Mouse (Mus musculus) spleen, adult 2 months (tissue): ENCODE results near the gene Zbtb20. TPM values are rescaled to one million over a fixed set of nuclear protein-coding genes. Genes with fewer than 3 reads are reported as not detected.

Experiments
- DNase-seq, 2 experiments: peaks; one replicate each; pipeline versions ENCODE4 v3.0.0 to v3.0.0-alpha.2; 2012 to 2021; ENCODE audit warnings: low spot score in 2 of 2, low read depth in 1 of 2
- H3K27ac ChIP-seq: fragments of 200-500 bp; 2 replicates; pipeline ENCODE4 v1.5.1; 2012; ENCODE audit warnings: low read length, inconsistent platforms; ENCODE audit not compliant: insufficient read depth
- H3K27me3 ChIP-seq: fragments of 200-500 bp; 2 replicates; pipeline ENCODE4 v1.6.1; 2012; ENCODE audit warnings: mild to moderate bottlenecking, moderate library complexity, low read length, inconsistent platforms; ENCODE audit not compliant: control insufficient read depth, insufficient read depth
- H3K36me3 ChIP-seq: fragments of 200-500 bp; 2 replicates; pipeline ENCODE4 v1.6.1; 2012; ENCODE audit warnings: mild to moderate bottlenecking, low read length, inconsistent platforms; ENCODE audit not compliant: control insufficient read depth, insufficient read depth
- H3K4me1 ChIP-seq: fragments of 200-500 bp; 2 replicates; pipeline ENCODE4 v1.6.1; 2011; ENCODE audit warnings: inconsistent platforms; ENCODE audit not compliant: control insufficient read depth, insufficient read depth, insufficient read length
- H3K4me3 ChIP-seq: fragments of 200-500 bp; 2 replicates; pipeline ENCODE4 v1.5.1; 2011; ENCODE audit warnings: mild to moderate bottlenecking, inconsistent platforms; ENCODE audit not compliant: insufficient read depth, insufficient read length; ENCODE audit errors: extremely low read depth
- CTCF ChIP-seq: fragments of 200-500 bp; IDR thresholded peaks from 2 replicates; pipeline ENCODE4 v1.5.1; 2011; ENCODE audit warnings: mild to moderate bottlenecking, inconsistent platforms; ENCODE audit not compliant: insufficient read depth, insufficient read length, insufficient replicate concordance; ENCODE audit errors: extremely low read depth
- POLR2A ChIP-seq: fragments of 200-500 bp; IDR thresholded peaks from 2 replicates; pipeline ENCODE4 v1.6.1; 2011; ENCODE audit warnings: low read depth, low read length, inconsistent platforms
- WGBS: fragments of 180-500 bp; shearing (Covaris S2); methylation state at CpG from one replicate; pipeline ENCODE4 v1.1.7; 2018; 5-methylcytosine and 5-hydroxymethylcytosine counted together
- polyA plus RNA-seq: library from polyadenylated mRNA; depleted of rRNA; stranded (reverse); fragments of >200 nt; gene quantifications from 2 replicates; pipeline ENCODE4 v1.2.3, GENCODE M21; 2012

The Zbtb20 gene
- polyA plus RNA-seq, 1 experiment, result 8.6 TPM

DNA sequence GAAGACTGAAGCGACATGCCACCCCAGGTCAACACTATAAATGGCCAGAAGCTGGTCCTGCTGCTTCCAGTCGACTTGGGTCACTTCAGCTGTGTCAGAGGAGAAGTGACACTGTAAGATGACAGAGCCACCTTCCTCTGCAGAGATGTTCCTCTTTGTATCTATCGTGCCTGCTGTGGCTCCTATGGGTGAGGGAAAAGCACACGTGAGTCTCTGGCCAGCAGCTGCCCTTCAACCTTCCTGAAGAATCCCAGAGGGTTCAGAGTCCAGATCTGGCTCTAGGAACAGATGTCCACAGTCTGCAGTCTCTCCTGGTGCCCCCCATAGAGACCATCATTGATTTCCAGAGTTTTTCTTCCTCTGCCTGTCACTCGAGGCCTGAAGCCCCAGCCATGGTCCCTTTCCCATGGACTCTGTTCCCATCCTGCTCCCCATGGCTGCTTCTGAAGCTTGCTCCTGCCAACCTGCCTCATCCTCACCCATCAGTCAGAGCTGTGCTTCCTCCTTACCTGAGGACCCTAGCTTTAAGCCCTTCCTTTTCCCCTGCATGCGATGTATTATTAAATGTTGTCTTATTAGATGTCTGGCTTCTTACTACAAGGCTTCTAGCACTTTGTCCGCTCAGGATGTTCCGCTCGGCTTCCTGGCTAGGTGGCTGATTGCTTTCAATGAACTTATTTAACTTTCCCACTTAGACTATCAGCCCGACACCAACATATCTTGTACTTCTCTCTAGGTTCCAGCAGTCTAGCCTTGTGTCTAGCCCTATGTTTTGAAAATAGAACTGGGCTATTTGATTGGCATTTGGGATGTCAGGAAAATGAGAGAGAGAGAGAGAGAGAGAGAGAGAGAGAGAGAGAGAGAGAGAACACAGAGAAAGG, 786.7 kb downstream of the Zbtb20 start:
- H3K36me3 ChIP-seq, result no peaks in the 10 kb centered on the region
- TF ChIP-seq POLR2A (no peak), CTCF (no peak)
- H3K27ac ChIP-seq, result no peak overlapping the region
- no peaks in the 10 kb centered on the region for H3K27me3 ChIP-seq
- peaks cover 3% of the 10 kb centered on the region; the same call in 1 of the 2 replicates for H3K4me1 ChIP-seq
- no peak for DNase-seq
- 78% methylated on average over 10 of the region's 10 CpGs for WGBS
- H3K4me3 ChIP-seq, result no peak overlapping the region

GRCm38 (mm10) chr16:43663978-43664579, 788.4 kb downstream of the Zbtb20 start, which contains the start of gene Tigit:
TSS of gene Tigit (minus strand) at chr16:43664146.
- DNase-seq, result peak in 1 of 2 experiments; percentile 55

GRCm38 (mm10) chr16:43664861-43665260, 789.2 kb downstream of the Zbtb20 start:
- DNase-seq, result no peak
- Histone ChIP-seq H3K27me3 (no peaks in the 10 kb centered on the region), H3K4me3 (no peak overlapping the region), H3K27ac (no peak overlapping the region), H3K36me3 (no peaks in the 10 kb centered on the region), H3K4me1 (peaks cover 3% of the 10 kb centered on the region; the same call in 1 of the 2 replicates)
- no peak for TF ChIP-seq CTCF
- TF ChIP-seq POLR2A, result no peak

More at GRCm38 (mm10) chr16:43663978-43664579, 788.4 kb downstream of the Zbtb20 start, which contains the start of gene Tigit:
- H3K4me3 ChIP-seq, result no peak within 1 kb of the TSS
- H3K4me1 ChIP-seq, result peaks cover 3% of the 10 kb centered on the region; the same call in 1 of the 2 replicates
- H3K36me3 ChIP-seq, result no peaks in the 10 kb centered on the region
- TF ChIP-seq POLR2A (no peak), CTCF (no peak)
- WGBS, result 61% methylated on average over 7 of the region's 7 CpGs
- H3K27me3 ChIP-seq, result no peaks in the 10 kb centered on the region
- peak within 1 kb of the TSS; percentile 9; the same call in 1 of the 2 replicates for H3K27ac ChIP-seq

DNA sequence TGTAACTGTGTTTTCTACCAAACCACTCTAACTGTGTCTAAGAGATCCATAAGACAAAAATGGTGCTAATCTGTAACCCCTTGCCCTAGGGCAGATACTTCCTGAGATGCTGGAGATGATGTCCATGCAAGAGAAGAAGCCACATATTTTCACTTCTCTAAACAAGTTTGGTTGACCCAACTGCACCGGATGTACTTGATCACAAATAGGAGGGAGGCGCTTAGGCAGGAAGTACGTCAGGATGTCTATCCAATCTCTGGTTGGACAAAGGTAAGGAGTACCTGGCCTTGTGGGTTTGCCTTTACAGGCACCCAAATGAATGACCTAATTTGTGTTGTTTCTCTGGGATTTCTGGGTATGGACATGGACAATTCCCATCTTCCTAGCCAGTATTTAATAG, 792.6 kb downstream of the Zbtb20 start:
- WGBS, result 85% methylated on average over 3 of the region's 3 CpGs
- Histone ChIP-seq H3K36me3 (no peaks in the 10 kb centered on the region), H3K4me1 (peaks cover 3% of the 10 kb centered on the region; the same call in 1 of the 2 replicates), H3K4me3 (no peak overlapping the region), H3K27me3 (no peaks in the 10 kb centered on the region), H3K27ac (no peak overlapping the region)
- DNase-seq, result no peak
- TF ChIP-seq POLR2A (no peak), CTCF (no peak)

GRCm38 (mm10) chr16:43671972-43672371, 796.3 kb downstream of the Zbtb20 start:
- no peaks in the 10 kb centered on the region for H3K36me3 ChIP-seq
- H3K4me3 ChIP-seq, result no peak overlapping the region
- DNase-seq, result no peak
- H3K4me1 ChIP-seq, result no peaks in the 10 kb centered on the region
- 91% methylated on average over 1 of the region's 1 CpGs for WGBS
- H3K27me3 ChIP-seq, result no peaks in the 10 kb centered on the region
- no peak for TF ChIP-seq CTCF
- TF ChIP-seq POLR2A, result no peak
- no peak overlapping the region for H3K27ac ChIP-seq

DNA sequence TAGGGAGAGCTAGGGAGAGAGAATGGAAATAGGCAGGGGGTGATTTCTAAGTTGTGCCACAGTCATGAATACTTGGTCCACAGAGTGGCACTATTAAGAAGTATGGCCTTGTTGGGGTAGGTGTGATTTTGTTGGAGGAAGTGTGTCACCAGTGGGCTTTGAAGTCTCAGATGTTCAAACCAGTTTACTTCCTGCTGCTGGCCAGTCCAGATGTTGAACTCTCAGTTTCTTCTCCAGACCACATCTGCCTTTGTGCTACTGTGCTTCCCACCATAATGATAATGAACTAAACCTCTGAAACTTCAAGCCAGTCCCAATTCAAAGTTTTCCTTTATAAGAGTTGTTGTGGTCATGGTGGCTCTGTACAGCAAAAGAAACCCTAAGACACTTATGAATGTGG, 797.0 kb downstream of the Zbtb20 start:
- Histone ChIP-seq H3K36me3 (no peaks in the 10 kb centered on the region), H3K4me1 (no peaks in the 10 kb centered on the region), H3K27me3 (no peaks in the 10 kb centered on the region), H3K27ac (no peak overlapping the region), H3K4me3 (no peak overlapping the region)
- DNase-seq, result no peak
- TF ChIP-seq CTCF (no peak), POLR2A (no peak)
